Comparison of ENCODE assay signal across 8 mouse cellular contexts in genomic region chr3:96635906-96636305, GRCm38 (mm10). TPM values are rescaled to one million over a fixed set of nuclear protein-coding genes. Genes with fewer than 3 reads are reported as not detected.
A peak's percentile ranks its signal among the peaks of the same experiment; 100 is the strongest.
DNase-seq lines count a peak whose midpoint lies in the region; ATAC-seq and TF ChIP-seq lines count a peak whose summit lies in the region.

No protein-coding gene starts in this region.

- H3K36me3 ChIP-seq in megakaryocyte, embryonic 14.5 days (replicated peaks; ENCODE audit: low read length) = peaks cover 67% of the 10 kb centered on the region
- peaks cover 60% of the 10 kb centered on the region for H3K36me3 ChIP-seq in embryonic facial prominence, embryonic 14.5 days (ENCODE audit: control insufficient read depth, insufficient read depth, low read length)
- peaks cover 13% of the 10 kb centered on the region; the same call in 1 of the 2 replicates for H3K36me3 ChIP-seq in limb, embryonic 11.5 days (ENCODE audit: control insufficient read depth, insufficient read depth, low read length)

- no peaks in the 10 kb centered on the region for H3K9me3 ChIP-seq in megakaryocyte, embryonic 14.5 days
- H3K9me3 ChIP-seq in embryonic facial prominence, embryonic 14.5 days (ENCODE audit: control insufficient read depth, low read length) = no peaks in the 10 kb centered on the region
- peaks cover 2% of the 10 kb centered on the region; the same call in 1 of the 2 replicates for H3K9me3 ChIP-seq in limb, embryonic 11.5 days (ENCODE audit: control insufficient read depth, low read length)

- TF ChIP-seq POLR2A in olfactory bulb, adult 2 months (IDR thresholded peaks at IDR 0.05; ENCODE audit: insufficient read depth, low read depth, low read length) = no peak

- H3K4me1 ChIP-seq in megakaryocyte, embryonic 14.5 days = peaks cover 43% of the 10 kb centered on the region
- H3K4me1 ChIP-seq in embryonic facial prominence, embryonic 14.5 days (ENCODE audit: control insufficient read depth, insufficient read depth, low read length) = peaks cover 9% of the 10 kb centered on the region
- peaks cover 6% of the 10 kb centered on the region; the same call in 1 of the 2 replicates for H3K4me1 ChIP-seq in limb, embryonic 11.5 days (ENCODE audit: control insufficient read depth, insufficient read depth, low read length)
- peaks cover 8% of the 10 kb centered on the region for H3K4me1 ChIP-seq in olfactory bulb, adult 2 months (ENCODE audit: control insufficient read depth, insufficient read depth, low read length)

- ATAC-seq in megakaryocyte, adult 5-6 weeks (ENCODE audit: poor library complexity, severe bottlenecking) = no peak
- no peak for ATAC-seq in embryonic facial prominence, embryonic 14.5 days (ENCODE audit: low read depth)
- ATAC-seq in limb, embryonic 11.5 days (ENCODE audit: insufficient number of reproducible peaks, low FRiP score, low TSS enrichment, low read depth) = no peak
- no peak for ATAC-seq in activated CD4-positive, CD25-positive, alpha-beta regulatory T cell, adult 4 months
- no peak for ATAC-seq in megakaryocyte-erythroid progenitor cell, adult 5-6 weeks (replicated peaks; ENCODE audit: low FRiP score, low TSS enrichment, poor library complexity, severe bottlenecking)

- H3K4me2 ChIP-seq in embryonic facial prominence, embryonic 14.5 days (ENCODE audit: low read depth, low read length) = peak overlapping the region; percentile 81
- H3K4me2 ChIP-seq in limb, embryonic 11.5 days (ENCODE audit: low read depth, severe bottlenecking) = peak overlapping the region; percentile 81

- DNase-seq in embryonic facial prominence, embryonic 14.5 days (ENCODE audit: low spot score) = no peak
- DNase-seq in limb, embryonic 11.5 days (ENCODE audit: low spot score) = no peak
- no peak for DNase-seq in ovary, postnatal 36 days (ENCODE audit: low spot score)

- no peaks in the 10 kb centered on the region for H3K27me3 ChIP-seq in megakaryocyte, embryonic 14.5 days (replicated peaks)
- H3K27me3 ChIP-seq in embryonic facial prominence, embryonic 14.5 days (replicated peaks; ENCODE audit: control insufficient read depth, insufficient read depth, low read length) = no peaks in the 10 kb centered on the region
- no peaks in the 10 kb centered on the region for H3K27me3 ChIP-seq in limb, embryonic 11.5 days (ENCODE audit: control insufficient read depth, insufficient read depth, low read length)

- WGBS in embryonic facial prominence, embryonic 14.5 days = 13% methylated on average over 13 of the region's 15 CpGs
- WGBS in limb, embryonic 11.5 days = 11% methylated on average over 15 of the region's 15 CpGs
- WGBS in olfactory bulb, adult 2 months = 8% methylated on average over 15 of the region's 15 CpGs

- TF ChIP-seq CTCF in olfactory bulb, adult 2 months (IDR thresholded peaks at IDR 0.05; ENCODE audit: insufficient read depth, low read depth, low read length) = no peak

- H3K4me3 ChIP-seq in megakaryocyte, embryonic 14.5 days (replicated peaks) = peak overlapping the region; percentile 94
- peak overlapping the region; percentile 96 for H3K4me3 ChIP-seq in embryonic facial prominence, embryonic 14.5 days (ENCODE audit: low read depth, low read length)
- peak overlapping the region; percentile 95 for H3K4me3 ChIP-seq in limb, embryonic 11.5 days (ENCODE audit: low read depth, low read length)
- peak overlapping the region; percentile 84 for H3K4me3 ChIP-seq in olfactory bulb, adult 2 months (ENCODE audit: insufficient read depth, low read depth, low read length)

- H3K9ac ChIP-seq in embryonic facial prominence, embryonic 14.5 days (ENCODE audit: low read depth, low read length) = peak overlapping the region; percentile 98
- H3K9ac ChIP-seq in limb, embryonic 11.5 days (ENCODE audit: low read length) = peak overlapping the region; percentile 95

- H3K27ac ChIP-seq in embryonic facial prominence, embryonic 14.5 days (replicated peaks; ENCODE audit: low read depth, low read length) = peak overlapping the region; percentile 86
- peak overlapping the region; percentile 73; the same call in 1 of the 2 replicates for H3K27ac ChIP-seq in limb, embryonic 11.5 days (replicated peaks; ENCODE audit: low read depth, low read length)
- H3K27ac ChIP-seq in olfactory bulb, adult 2 months (ENCODE audit: insufficient read depth, low read depth, low read length) = peak overlapping the region; percentile 73

RNA-seq across cellular contexts. Expression of gene Gm42957, which starts 0.6 kb away (rescaled TPM):
- not detected in 2 replicates for polyA plus RNA-seq in megakaryocyte, embryonic 14.5 days (2012; ENCODE audit: insufficient read depth, low replicate concordance)
- total RNA-seq in megakaryocyte, adult 5-6 weeks (2015) = 0.04 TPM in 1 of 2 replicates, not detected in the other
- 0.04 and 0.53 TPM in 2 replicates for total RNA-seq in megakaryocyte, adult 5-6 weeks (2017)
- 0.33 and 0.47 TPM in 2 replicates for polyA plus RNA-seq in embryonic facial prominence, embryonic 14.5 days (2014; fragmentation: Nextera tagmentation; extraction: Ambion mirVana)
- 0.11 and 0.34 TPM in 2 replicates for polyA plus RNA-seq in limb, embryonic 11.5 days (2014; fragmentation: Nextera tagmentation; extraction: Ambion mirVana)
- polyA plus RNA-seq in olfactory bulb, adult 2 months (2012; ENCODE audit: insufficient read depth, insufficient read length, low replicate concordance, missing spikeins) = not detected in 2 replicates
- under 1 TPM in 1 of 2 experiments, not detected in 1; 0.09 TPM for polyA plus RNA-seq in activated CD4-positive, CD25-positive, alpha-beta regulatory T cell, adult 4 months (2017; shearing (Covaris generic))
- 0.50 and 0.67 TPM in 2 replicates for total RNA-seq in megakaryocyte-erythroid progenitor cell, adult 5-6 weeks (2014; fragmentation: Nextera tagmentation)
- total RNA-seq in megakaryocyte-erythroid progenitor cell, adult 5-6 weeks (2017) = 0.30 TPM in 1 of 2 replicates, not detected in the other

RNA-seq across cellular contexts. Expression of gene Pex11b, which starts 0.7 kb away (rescaled TPM):
- 2.2 TPM in 1 of 2 replicates, not detected in the other for polyA plus RNA-seq in megakaryocyte, embryonic 14.5 days (2012; ENCODE audit: insufficient read depth, low replicate concordance)
- total RNA-seq in megakaryocyte, adult 5-6 weeks (2015) = 18.3 and 30.9 TPM in 2 replicates
- 12.3 and 14.9 TPM in 2 replicates for total RNA-seq in megakaryocyte, adult 5-6 weeks (2017)
- polyA plus RNA-seq in embryonic facial prominence, embryonic 14.5 days (2014; fragmentation: Nextera tagmentation; extraction: Ambion mirVana) = 51.6 and 56.5 TPM in 2 replicates
- polyA plus RNA-seq in limb, embryonic 11.5 days (2014; fragmentation: Nextera tagmentation; extraction: Ambion mirVana) = 48.4 and 49.2 TPM in 2 replicates
- polyA plus RNA-seq in olfactory bulb, adult 2 months (2012; ENCODE audit: insufficient read depth, insufficient read length, low replicate concordance, missing spikeins) = not detected in 2 replicates
- polyA plus RNA-seq in activated CD4-positive, CD25-positive, alpha-beta regulatory T cell, adult 4 months (2017; shearing (Covaris generic)) = 10 to 100 TPM; 43.5 to 45.8 TPM
- 23.1 and 49.5 TPM in 2 replicates for total RNA-seq in megakaryocyte-erythroid progenitor cell, adult 5-6 weeks (2014; fragmentation: Nextera tagmentation)
- 9.7 and 17.3 TPM in 2 replicates for total RNA-seq in megakaryocyte-erythroid progenitor cell, adult 5-6 weeks (2017)

RNA-seq across cellular contexts. Expression of gene Rbm8a, which starts 6.2 kb away (rescaled TPM):
- 14.0 and 112 TPM in 2 replicates for polyA plus RNA-seq in megakaryocyte, embryonic 14.5 days (2012; ENCODE audit: insufficient read depth, low replicate concordance)
- 89.0 and 99.4 TPM in 2 replicates for total RNA-seq in megakaryocyte, adult 5-6 weeks (2015)
- 42.3 and 43.4 TPM in 2 replicates for total RNA-seq in megakaryocyte, adult 5-6 weeks (2017)
- 122 and 127 TPM in 2 replicates for polyA plus RNA-seq in embryonic facial prominence, embryonic 14.5 days (2014; fragmentation: Nextera tagmentation; extraction: Ambion mirVana)
- polyA plus RNA-seq in limb, embryonic 11.5 days (2014; fragmentation: Nextera tagmentation; extraction: Ambion mirVana) = 240 and 241 TPM in 2 replicates
- not detected in 2 replicates for polyA plus RNA-seq in olfactory bulb, adult 2 months (2012; ENCODE audit: insufficient read depth, insufficient read length, low replicate concordance, missing spikeins)
- polyA plus RNA-seq in activated CD4-positive, CD25-positive, alpha-beta regulatory T cell, adult 4 months (2017; shearing (Covaris generic)) = 100 to 1,000 TPM in 1 of 2 experiments, 10 to 100 TPM in 1; 98.9 to 135 TPM
- 174 and 189 TPM in 2 replicates for total RNA-seq in megakaryocyte-erythroid progenitor cell, adult 5-6 weeks (2014; fragmentation: Nextera tagmentation)
- total RNA-seq in megakaryocyte-erythroid progenitor cell, adult 5-6 weeks (2017) = 95.5 and 108 TPM in 2 replicates

RNA-seq across cellular contexts. Expression of gene Itga10, which starts 9.5 kb away (rescaled TPM):
- 0.01 TPM in 1 of 2 replicates, not detected in the other for polyA plus RNA-seq in megakaryocyte, embryonic 14.5 days (2012; ENCODE audit: insufficient read depth, low replicate concordance)
- total RNA-seq in megakaryocyte, adult 5-6 weeks (2015) = 0.02 and 0.29 TPM in 2 replicates
- 0.15 TPM in 1 of 2 replicates, not detected in the other for total RNA-seq in megakaryocyte, adult 5-6 weeks (2017)
- 6.4 and 8.1 TPM in 2 replicates for polyA plus RNA-seq in embryonic facial prominence, embryonic 14.5 days (2014; fragmentation: Nextera tagmentation; extraction: Ambion mirVana)
- 0.92 and 0.96 TPM in 2 replicates for polyA plus RNA-seq in limb, embryonic 11.5 days (2014; fragmentation: Nextera tagmentation; extraction: Ambion mirVana)
- polyA plus RNA-seq in olfactory bulb, adult 2 months (2012; ENCODE audit: insufficient read depth, insufficient read length, low replicate concordance, missing spikeins) = not detected in 2 replicates
- under 1 TPM in 1 of 2 experiments, not detected in 1; 0.12 TPM for polyA plus RNA-seq in activated CD4-positive, CD25-positive, alpha-beta regulatory T cell, adult 4 months (2017; shearing (Covaris generic))
- 0.10 and 4.4 TPM in 2 replicates for total RNA-seq in megakaryocyte-erythroid progenitor cell, adult 5-6 weeks (2014; fragmentation: Nextera tagmentation)
- 0.08 and 0.28 TPM in 2 replicates for total RNA-seq in megakaryocyte-erythroid progenitor cell, adult 5-6 weeks (2017)

RNA-seq across cellular contexts. Expression of gene Ankrd35, which starts 34.0 kb away (rescaled TPM):
- 9.5 and 30.5 TPM in 2 replicates for polyA plus RNA-seq in megakaryocyte, embryonic 14.5 days (2012; ENCODE audit: insufficient read depth, low replicate concordance)
- total RNA-seq in megakaryocyte, adult 5-6 weeks (2015) = not detected in 2 replicates
- not detected in 2 replicates for total RNA-seq in megakaryocyte, adult 5-6 weeks (2017)
- 2.9 and 3.6 TPM in 2 replicates for polyA plus RNA-seq in embryonic facial prominence, embryonic 14.5 days (2014; fragmentation: Nextera tagmentation; extraction: Ambion mirVana)
- polyA plus RNA-seq in limb, embryonic 11.5 days (2014; fragmentation: Nextera tagmentation; extraction: Ambion mirVana) = 0.31 and 0.45 TPM in 2 replicates
- not detected in 2 replicates for polyA plus RNA-seq in olfactory bulb, adult 2 months (2012; ENCODE audit: insufficient read depth, insufficient read length, low replicate concordance, missing spikeins)
- polyA plus RNA-seq in activated CD4-positive, CD25-positive, alpha-beta regulatory T cell, adult 4 months (2017; shearing (Covaris generic)) = under 1 TPM in 1 of 2 experiments, not detected in 1; 0.13 TPM
- 0.17 TPM in 1 of 2 replicates, not detected in the other for total RNA-seq in megakaryocyte-erythroid progenitor cell, adult 5-6 weeks (2014; fragmentation: Nextera tagmentation)
- 0.11 TPM in 1 of 2 replicates, not detected in the other for total RNA-seq in megakaryocyte-erythroid progenitor cell, adult 5-6 weeks (2017)

Comparison
In these comparisons a context has a peak if more than half of its experiments do, and no peak if none do; other contexts are left out.
1. RNA of gene Rbm8a, which starts 6.2 kb away (polyA plus RNA-seq): 240 to 241 TPM in limb, embryonic 11.5 days, 98.9 to 135 TPM in activated CD4-positive, CD25-positive, alpha-beta regulatory T cell, adult 4 months, 122 to 127 TPM in embryonic facial prominence, embryonic 14.5 days and 14.0 to 112 TPM in megakaryocyte, embryonic 14.5 days; not detected in olfactory bulb, adult 2 months; every median in the first group is over 10 times any median in the second.
2. Peak in every context shown above with its lines, with median percentiles within 50 percentile points of each other: H3K4me3 ChIP-seq and H3K27ac ChIP-seq.